Mouse (Mus musculus) kidney, adult 8-10 months (tissue): ENCODE data around the gene Ptprb.
A peak's percentile ranks its signal among the peaks of the same experiment; 100 is the strongest.

ENCODE experiments used
- DNase-seq, 2 experiments: peaks; one replicate each; pipeline ENCODE4 v3.0.0; 2022

The Ptprb gene

GRCm38 (mm10) chr10:116275280-116275679 lies at the start of gene Ptprb:
Ptprb (plus strand) TSS chr10:116275523.
- no peak for DNase-seq

- no peak for DNase-seq
Observed at GRCm38 (mm10) chr10:116235299-116235698, 40.0 kb upstream of the Ptprb start.

DNA sequence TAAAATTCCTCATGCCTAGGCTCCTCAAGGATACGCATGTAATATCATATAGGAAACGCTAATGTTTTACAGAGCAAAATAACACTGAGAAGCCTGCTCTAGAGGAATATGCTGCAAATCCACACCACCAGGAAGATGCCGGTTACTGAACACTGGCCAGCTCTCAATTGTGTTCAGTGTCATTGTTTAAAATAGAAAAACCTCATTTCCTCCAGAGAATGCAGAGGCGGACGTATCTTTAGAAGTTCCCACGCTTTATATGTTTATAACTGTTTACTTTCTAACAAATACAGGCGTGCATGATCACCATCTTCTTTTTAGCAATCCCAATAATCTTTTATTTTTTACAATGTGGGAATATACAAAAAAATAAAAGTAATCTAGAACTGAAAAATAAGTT lies 33.1 kb upstream of the Ptprb start:
- DNase-seq: no peak

DNA sequence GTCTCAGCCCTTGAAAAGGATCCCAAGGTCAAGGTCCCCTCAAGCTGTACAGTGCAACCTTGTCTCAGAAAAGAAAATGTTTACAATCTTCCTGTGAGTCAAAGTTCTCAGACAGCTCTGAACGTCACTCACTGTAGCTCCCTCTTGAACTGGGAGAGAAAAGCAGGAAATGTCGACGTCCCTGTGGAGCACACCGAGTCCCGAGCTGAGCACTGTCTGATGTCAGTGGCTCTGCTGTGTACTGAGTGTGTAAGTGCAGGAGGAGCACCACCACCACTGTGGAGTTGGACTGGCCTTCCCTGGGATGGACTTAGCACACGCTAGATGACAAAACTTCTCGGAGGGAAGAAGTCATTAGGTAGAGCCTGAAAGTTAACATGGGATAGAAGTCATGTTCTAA lies 31.9 kb upstream of the Ptprb start:
- no peak for DNase-seq

DNA sequence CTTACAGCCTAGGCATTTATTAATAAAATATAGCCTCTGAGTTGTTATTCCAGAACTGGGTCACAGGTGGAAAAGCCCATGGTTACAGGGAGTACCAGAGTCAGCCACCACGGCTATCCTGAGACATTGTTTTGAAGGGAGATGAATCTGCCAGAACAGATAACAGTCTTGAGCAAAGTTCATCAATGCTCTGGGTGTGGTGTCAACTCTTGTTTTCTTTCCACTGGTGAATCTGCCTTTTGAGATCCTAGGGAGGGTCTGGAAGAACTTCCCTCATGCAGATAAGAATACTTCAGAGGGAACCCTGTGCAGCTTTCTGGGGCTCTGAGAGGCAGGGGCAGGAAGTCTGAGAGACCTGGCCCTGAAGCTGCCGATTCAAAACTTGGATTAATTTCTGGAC lies 29.7 kb upstream of the Ptprb start:
- no peak for DNase-seq

DNA sequence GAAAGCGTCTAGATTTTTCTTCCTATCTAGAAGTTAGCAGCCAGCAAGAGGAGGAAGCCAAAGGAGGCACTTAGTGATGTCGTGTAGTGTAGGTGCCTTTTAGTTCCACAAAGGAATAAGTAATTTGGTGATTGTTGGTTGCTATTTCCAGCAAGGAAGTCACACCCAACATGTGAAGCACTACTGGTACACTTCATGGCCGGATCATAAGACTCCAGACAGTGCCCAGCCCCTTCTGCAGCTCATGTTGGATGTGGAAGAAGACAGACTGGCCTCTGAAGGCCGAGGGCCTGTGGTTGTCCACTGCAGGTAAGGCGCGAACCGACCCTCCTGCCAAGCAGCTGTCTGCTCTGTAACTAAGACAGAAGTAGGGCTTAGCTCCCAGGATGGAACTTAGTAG lies 22.7 kb upstream of the Ptprb start:
- DNase-seq: no peak

DNA sequence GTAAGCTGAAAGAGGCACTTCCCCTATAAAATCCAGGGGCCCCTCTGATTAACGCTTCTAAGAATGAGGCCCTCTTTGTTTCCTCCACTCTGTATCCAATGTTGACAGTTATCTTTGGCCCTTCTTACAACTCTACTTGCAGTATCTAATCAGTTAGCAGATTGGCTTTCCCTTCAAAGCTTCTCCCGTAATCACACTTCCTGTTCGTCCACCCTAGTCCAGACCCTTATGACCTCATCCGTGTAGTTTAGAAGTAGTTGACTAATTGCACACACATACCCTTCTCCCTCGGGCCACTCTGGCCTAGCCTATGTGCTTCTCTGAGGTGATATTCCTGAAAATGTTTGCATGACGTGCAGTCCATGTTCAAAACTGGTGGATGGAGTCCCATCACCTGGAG lies 21.4 kb upstream of the Ptprb start:
- DNase-seq: no peak

DNA sequence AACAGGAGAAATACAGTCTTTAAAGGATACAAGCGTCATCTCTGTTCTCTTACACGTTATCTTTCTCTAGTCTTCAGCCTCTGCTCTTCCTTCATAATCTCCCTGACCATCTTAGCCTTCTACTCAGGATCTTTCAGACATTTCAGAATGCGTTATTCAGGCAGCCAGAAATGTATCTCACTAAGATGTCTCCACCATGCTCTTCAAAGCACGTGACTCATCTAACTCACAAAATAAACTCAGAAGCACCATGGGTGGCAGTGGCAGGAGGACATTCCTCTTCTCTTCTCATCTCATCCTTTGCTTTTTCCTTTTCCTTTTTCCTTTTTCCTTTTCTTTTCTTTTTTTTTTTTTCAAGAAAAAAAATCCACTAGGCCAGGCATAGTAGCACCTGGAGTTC lies 16.0 kb upstream of the Ptprb start:
- DNase-seq: no peak

DNA sequence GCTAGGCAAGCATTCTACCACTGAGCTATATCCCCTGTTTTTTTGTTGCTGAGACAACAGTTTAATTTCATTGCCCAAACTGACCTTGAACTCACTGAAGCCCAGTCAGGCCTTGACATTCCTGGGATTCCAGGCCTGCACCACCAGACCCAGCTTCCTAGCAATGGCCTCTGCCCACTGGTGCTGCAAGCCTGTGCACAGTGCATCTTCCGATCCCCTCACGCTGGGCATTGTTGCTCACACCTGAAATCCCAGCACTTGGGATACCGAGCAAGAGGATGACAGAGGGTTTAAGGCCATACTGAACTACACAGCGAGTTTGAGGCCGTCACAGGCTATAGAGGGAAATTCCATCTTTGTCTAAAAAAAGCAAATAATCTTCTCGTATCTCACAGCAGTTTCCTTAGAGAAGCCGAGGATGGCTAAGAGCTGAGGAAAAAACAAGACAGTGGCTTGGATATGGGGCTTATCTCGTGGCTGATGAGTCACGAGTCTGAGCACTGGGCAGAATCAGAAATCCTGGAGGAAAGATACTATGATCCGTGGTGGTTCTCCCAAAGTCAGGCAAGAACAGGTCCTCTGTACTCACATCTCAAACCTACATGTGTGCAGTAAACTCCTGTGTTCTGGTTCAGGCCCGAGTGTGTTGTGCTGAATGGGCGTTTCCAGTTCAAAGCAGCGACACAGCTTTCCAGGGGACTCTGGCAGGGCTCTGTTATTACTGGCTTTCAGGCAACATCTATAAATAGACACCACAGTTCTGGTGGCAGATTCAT lies 14.5 kb upstream of the Ptprb start:
- DNase-seq: peak; percentile 47 to 60

GRCm38 (mm10) chr10:116261559-116261958 lies 13.8 kb upstream of the Ptprb start:
- DNase-seq: no peak

DNA sequence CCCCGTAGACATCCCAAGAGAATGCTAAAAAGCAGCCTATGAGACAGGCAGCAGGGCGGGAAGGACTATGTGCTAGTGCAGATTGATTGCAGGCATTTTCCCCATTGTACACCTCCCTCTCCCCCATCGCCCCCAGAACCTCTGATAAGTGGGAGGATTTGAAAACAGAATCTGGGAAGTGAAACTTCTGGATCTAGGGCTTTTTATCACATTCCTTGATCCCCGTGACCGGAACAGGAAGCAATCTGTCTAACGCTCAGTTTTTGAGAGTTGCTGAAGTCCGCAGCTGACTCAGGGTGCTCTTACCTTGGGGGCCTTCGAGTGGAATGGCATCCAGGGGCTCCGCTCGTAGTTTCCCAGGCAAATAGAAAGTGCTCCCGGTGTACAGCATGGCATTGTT lies 10.8 kb upstream of the Ptprb start:
- DNase-seq: no peak

- DNase-seq: peak; percentile 70 to 75
Observed at GRCm38 (mm10) chr10:116266561-116267433, 8.5 kb upstream of the Ptprb start.

- DNase-seq: peak; percentile 77 to 94
Observed at GRCm38 (mm10) chr10:116267434-116267822, 7.9 kb upstream of the Ptprb start.

GRCm38 (mm10) chr10:116268343-116268742 lies 7.0 kb upstream of the Ptprb start:
- no peak for DNase-seq

GRCm38 (mm10) chr10:116270646-116271469 lies 4.5 kb upstream of the Ptprb start:
- DNase-seq: peak; percentile 46 to 47

DNA sequence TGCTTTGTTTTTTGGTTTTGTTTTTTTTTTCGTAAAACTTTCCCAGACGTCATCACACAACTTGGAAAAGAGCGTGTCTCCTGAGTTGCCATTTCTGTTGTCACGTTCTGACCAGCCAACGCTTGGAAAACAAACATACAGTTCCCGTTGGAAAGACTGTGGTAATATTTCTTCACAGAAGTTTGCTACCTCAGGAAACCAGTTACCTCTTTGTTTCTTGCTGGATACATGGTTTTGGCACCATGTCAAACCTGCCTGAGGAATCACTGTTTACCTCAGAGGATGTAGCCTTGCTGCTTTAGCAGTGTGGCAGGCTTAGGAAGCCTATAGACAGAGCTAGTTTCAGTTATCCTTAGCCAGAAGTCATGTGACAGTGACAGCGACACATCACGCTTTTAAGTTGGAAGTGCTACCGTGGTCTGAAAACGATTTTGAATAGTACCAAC lies 3.8 kb upstream of the Ptprb start:
- no peak for DNase-seq

DNA sequence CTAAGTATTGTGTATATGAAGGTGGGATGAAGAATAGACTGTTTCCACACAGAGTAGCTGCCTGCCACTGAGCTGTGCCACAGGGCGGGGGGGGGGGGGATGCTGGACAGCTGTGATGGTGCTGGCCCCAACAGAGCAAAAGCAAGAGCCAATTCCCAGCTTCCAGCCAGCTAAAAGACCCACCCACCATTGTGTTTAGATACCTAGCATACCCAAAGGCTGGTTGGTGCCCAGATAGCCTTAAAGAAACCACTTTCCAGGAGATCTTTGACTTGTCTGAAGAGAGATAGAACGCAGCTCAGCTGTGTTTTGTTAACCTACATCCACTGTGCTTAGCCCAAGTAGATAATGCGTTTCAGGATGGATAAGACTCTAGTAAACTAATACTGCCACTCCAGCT lies 3.2 kb upstream of the Ptprb start:
- DNase-seq: no peak

DNA sequence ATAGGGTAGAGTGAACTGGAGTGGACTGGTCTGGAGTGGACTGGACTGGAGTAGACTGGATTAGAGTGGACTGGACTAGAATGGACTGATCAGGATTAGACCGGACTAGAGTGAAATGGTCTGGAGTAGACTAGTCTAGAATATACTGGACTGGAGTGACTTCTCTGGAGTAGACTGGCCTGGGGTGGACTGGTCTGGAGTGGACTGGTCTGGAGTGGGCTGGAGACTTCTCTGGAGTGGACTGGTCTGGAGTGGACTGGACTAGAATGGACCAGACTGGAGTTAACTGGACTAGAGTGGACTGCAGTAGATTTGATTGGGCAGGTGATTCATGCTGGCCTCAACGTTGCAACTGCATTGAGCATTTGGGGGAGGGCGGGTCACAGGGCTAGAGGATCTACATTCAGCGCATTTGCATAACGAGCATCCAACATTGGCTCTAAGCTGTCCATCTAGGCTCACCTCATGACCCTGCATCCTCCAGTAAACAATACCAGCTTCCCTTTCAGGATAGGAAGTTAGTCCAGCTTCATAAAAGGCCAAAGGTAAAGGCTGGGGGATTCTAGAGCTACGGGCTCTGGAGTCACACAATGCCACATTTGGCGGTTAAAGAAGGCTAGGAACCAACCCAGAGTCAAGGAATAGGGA lies 11.5 kb downstream of the Ptprb start:
- DNase-seq: no peak

- DNase-seq: peak; percentile 56 to 65
Observed at GRCm38 (mm10) chr10:116288130-116288529, 12.8 kb downstream of the Ptprb start.

DNA sequence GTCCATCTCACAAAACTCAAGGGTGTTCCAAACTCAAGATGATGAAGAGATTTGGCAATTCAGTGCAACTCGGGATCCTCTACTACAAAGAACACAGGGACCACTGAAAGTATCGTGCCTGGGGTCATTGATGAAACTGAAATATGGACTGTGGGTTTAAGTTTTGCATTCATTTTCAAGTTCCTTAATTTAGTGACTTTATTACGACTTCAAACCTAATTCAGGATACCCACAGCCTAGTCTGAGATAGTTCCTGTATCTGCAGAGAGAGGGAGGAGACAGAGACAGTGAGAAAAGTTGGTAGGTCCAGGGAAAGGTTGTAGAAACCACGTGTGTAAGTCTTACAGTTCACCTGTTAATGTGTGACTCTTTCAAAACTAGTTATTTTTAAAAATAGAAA lies 15.2 kb downstream of the Ptprb start:
- no peak for DNase-seq

DNA sequence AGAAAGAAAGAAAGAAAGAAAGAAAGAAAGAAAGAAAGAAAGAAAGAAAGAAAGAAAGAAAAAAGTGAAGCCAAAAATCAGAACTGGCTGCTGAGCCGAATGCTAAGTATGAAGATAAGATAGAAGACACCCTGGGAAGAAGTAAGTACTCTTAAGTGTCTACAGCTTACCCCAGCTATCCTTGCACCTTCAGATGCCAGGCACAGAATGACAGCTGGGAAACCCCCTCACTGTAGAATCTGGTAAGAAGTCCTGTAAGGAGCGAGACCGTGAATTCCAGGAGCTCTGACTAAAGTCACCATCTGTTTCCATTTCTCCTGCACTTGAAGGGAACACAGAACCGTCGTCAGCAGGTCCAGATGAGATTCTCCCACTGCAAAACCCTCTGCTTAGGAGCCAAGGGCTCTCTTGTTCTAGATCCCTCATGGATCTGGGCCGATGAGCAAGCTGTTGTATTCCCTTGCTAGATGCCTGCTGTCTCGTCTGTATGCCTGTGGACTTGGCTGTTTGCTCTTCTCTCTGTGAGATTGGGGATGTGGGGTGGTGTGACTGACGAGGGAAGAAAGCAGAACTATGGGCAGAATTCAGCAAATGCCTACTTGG lies 15.9 kb downstream of the Ptprb start:
- DNase-seq: no peak

GRCm38 (mm10) chr10:116296439-116296838 lies 21.1 kb downstream of the Ptprb start:
- no peak for DNase-seq
